Mouse (Mus musculus): ENCODE results near the gene Timm17b. TPM values are rescaled to one million over a fixed set of nuclear protein-coding genes. Genes with fewer than 3 reads are reported as not detected.
A peak's percentile ranks its signal among the peaks of the same experiment; 100 is the strongest.

Gene Timm17b
- polyA plus RNA-seq (2014; fragmentation: Nextera tagmentation; extraction: Ambion mirVana): 132 and 159 TPM in 2 replicates

DNA sequence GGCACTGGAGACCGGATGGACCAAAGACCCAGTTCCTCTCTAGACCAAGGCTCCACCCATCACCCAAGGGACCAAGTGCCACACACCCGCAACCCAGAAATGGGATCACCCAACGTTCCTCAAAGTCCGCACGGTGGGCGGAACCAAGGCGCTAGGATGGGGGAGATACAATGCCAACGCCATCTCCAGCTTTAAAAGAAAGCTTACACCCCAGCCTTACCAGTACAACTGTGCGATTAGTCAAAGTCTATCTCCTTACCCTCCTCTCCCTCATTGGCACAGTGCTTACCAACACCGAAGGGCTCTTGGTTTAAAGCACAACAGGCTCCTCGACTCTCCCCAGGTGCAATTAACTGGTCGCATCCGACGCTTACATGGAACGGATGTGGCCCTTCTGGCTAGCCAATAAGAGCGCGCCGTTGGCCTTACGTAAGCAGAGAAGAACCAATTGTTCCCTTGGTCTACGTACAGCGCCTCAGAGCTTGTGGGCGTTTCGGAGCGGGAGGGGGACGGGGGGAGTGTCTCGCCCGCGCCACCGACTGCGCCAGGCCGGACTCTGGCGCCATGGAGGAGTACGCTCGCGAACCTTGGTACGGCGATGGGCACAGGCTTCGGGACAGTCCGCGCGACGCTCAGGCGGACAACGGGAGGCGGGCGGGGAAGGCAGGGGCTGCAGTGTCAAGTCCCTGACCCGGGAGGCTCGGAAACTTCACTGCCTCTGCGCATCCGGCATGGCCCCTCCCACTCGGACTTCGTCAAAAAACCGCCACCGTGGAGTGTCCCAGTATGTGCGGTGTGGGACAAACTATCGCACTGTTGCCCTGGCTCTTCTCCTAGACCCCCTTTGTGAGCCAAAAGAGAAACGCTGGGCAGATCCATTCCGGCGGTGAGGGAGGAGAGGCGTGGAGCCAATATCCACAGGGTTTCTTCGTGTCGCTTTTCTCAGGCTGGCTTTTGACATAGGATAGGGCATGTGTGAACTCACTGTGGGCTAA lies at the start of gene Timm17b, which contains the start of gene Pqbp1:
Timm17b (plus strand) TSS at position 478 of the 995 bp plus-strand sequence.
Pqbp1 (minus strand) TSS at position 390 of the 995 bp plus-strand sequence.
- ATAC-seq (ENCODE audit: insufficient number of reproducible peaks, insufficient read depth, low FRiP score, low read depth): peak; percentile 95
- H3K27ac ChIP-seq (replicated peaks in 1 of 2; ENCODE audit: control insufficient read depth in 1 of 2, insufficient read depth in 1 of 2, low read depth in 2 of 2, low read length in 2 of 2): peak within 1 kb of the TSS; percentile 82 to 91
- H3K4me2 ChIP-seq (ENCODE audit: low read length): peak within 1 kb of the TSS; percentile 64
- 14% methylated on average over 62 of the region's 62 CpGs for WGBS
- H3K4me1 ChIP-seq (ENCODE audit: control insufficient read depth in 2 of 2, insufficient read depth in 2 of 2, low read length in 2 of 2): peaks cover 0 to 7% of the 10 kb centered on the region in 2 experiments; a peak in 1 of 4 replicates
- peak within 1 kb of the TSS; percentile 49 to 85 for H3K4me3 ChIP-seq (ENCODE audit: control insufficient read depth in 1 of 2, insufficient read depth in 1 of 2, low read depth in 1 of 2, low read length in 2 of 2)
- H3K36me3 ChIP-seq (ENCODE audit: control insufficient read depth, insufficient read depth, low read length): peaks cover 30% of the 10 kb centered on the region
- H3K9me3 ChIP-seq (ENCODE audit: control insufficient read depth, low read length): no peaks in the 10 kb centered on the region
- H3K27me3 ChIP-seq (ENCODE audit: control insufficient read depth, insufficient read depth, low read length): no peaks in the 10 kb centered on the region
- peak within 1 kb of the TSS; percentile 76 for H3K9ac ChIP-seq (ENCODE audit: low read length)

DNA sequence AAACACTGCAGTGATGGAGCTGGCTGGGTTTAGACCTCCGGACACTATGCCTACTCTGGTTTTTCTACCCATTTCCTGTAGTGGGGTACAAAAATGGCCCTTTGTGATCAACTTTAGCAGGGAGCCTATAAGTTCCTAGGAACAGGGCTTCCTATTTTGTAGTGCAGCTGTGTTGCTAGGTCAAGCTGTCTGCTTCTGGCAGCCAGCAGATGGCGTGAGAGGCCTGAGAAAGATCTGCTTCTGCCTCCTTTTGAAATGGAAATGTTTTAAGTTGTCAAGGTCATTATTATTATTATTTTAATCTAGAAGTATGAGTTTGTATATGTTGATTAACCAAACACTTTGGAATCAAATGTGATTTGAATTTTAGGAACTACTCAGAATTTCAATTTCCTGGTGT lies 44.6 kb upstream of the Timm17b start:
- ATAC-seq (ENCODE audit: insufficient number of reproducible peaks, insufficient read depth, low FRiP score, low read depth): no peak
- no peak overlapping the region for H3K27ac ChIP-seq (replicated peaks in 1 of 2; ENCODE audit: control insufficient read depth in 1 of 2, insufficient read depth in 1 of 2, low read depth in 2 of 2, low read length in 2 of 2)
- H3K36me3 ChIP-seq (ENCODE audit: control insufficient read depth, insufficient read depth, low read length): peaks cover 16% of the 10 kb centered on the region; the same call in 1 of the 2 replicates

DNA sequence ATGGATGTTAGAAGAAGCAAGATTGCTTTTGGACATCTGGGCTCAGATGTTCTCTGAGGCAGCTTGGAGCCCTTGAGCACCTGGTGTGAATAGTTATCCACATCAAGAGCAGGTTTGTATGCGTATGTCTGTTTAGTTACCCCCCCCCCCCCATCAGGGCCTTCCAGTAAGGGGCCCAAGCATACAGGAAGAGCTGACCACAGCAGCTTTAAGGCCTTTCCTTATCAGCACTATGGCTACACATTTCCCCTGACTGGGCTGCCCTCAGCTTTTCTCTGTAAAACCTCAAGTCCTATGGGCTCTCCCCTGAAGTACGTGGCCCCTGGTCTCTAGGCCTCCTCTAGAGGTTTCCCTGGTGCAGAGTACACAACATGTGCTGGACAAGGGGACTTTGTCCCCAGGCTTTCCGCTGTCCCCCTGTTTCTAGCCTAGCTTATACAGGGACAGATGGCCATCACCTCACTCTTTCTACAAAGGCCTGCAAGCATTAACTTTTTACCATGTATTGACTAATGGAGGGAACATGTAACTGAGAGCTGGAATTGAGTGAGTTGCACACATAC lies 39.9 kb upstream of the Timm17b start:
- H3K27ac ChIP-seq (replicated peaks in 1 of 2; ENCODE audit: control insufficient read depth in 1 of 2, insufficient read depth in 1 of 2, low read depth in 2 of 2, low read length in 2 of 2): no peak overlapping the region
- 67% methylated on average over 3 of the region's 3 CpGs for WGBS

More for the DNA sequence above, 44.6 kb upstream of the Timm17b start:
- H3K9me3 ChIP-seq (ENCODE audit: control insufficient read depth, low read length): no peaks in the 10 kb centered on the region
- no peaks in the 10 kb centered on the region for H3K27me3 ChIP-seq (ENCODE audit: control insufficient read depth, insufficient read depth, low read length)
- no peak overlapping the region for H3K4me3 ChIP-seq (ENCODE audit: control insufficient read depth in 1 of 2, insufficient read depth in 1 of 2, low read depth in 1 of 2, low read length in 2 of 2)
- no peak overlapping the region for H3K9ac ChIP-seq (ENCODE audit: low read length)
- WGBS: 41% methylated on average over 2 of the region's 2 CpGs
- no peak overlapping the region for H3K4me2 ChIP-seq (ENCODE audit: low read length)
- no peaks in the 10 kb centered on the region for H3K4me1 ChIP-seq (ENCODE audit: control insufficient read depth in 2 of 2, insufficient read depth in 2 of 2, low read length in 2 of 2)

DNA sequence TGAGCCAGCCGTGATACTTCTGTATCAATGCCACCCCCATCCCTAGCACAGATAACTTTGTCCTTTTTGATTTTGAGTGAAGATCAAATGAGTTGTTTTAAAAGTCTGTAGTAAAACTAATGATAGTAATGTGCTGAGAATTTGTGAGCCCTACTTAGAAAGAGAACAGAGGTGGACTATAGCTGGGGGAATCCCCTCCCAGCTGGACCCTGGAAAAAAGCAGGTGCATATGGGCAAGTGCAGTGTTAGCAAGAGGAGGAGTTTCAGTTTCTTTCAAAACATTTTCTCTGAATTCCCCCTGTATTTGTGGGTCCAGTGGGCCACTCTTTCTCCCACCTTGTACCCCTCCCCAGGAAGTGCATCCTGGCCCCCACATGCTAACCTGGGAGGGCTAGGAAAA lies 36.0 kb upstream of the Timm17b start:
- Histone ChIP-seq H3K9me3 (ENCODE audit: control insufficient read depth, low read length) (no peaks in the 10 kb centered on the region), H3K4me2 (ENCODE audit: low read length) (no peak overlapping the region), H3K27ac (replicated peaks in 1 of 2; ENCODE audit: control insufficient read depth in 1 of 2, insufficient read depth in 1 of 2, low read depth in 2 of 2, low read length in 2 of 2) (no peak overlapping the region), H3K4me1 (ENCODE audit: control insufficient read depth in 2 of 2, insufficient read depth in 2 of 2, low read length in 2 of 2) (peaks cover 0 to 2% of the 10 kb centered on the region in 2 experiments; a peak in 1 of 4 replicates), H3K36me3 (ENCODE audit: control insufficient read depth, insufficient read depth, low read length) (peaks cover 13% of the 10 kb centered on the region; the same call in 1 of the 2 replicates), H3K4me3 (ENCODE audit: control insufficient read depth in 1 of 2, insufficient read depth in 1 of 2, low read depth in 1 of 2, low read length in 2 of 2) (no peak overlapping the region), H3K9ac (ENCODE audit: low read length) (no peak overlapping the region), H3K27me3 (ENCODE audit: control insufficient read depth, insufficient read depth, low read length) (no peaks in the 10 kb centered on the region)
- ATAC-seq (ENCODE audit: insufficient number of reproducible peaks, insufficient read depth, low FRiP score, low read depth): no peak
- WGBS: 84% methylated on average over 1 of the region's 1 CpGs

More for the DNA sequence above, 39.9 kb upstream of the Timm17b start:
- H3K27me3 ChIP-seq (ENCODE audit: control insufficient read depth, insufficient read depth, low read length): no peaks in the 10 kb centered on the region
- no peak overlapping the region for H3K4me3 ChIP-seq (ENCODE audit: control insufficient read depth in 1 of 2, insufficient read depth in 1 of 2, low read depth in 1 of 2, low read length in 2 of 2)
- H3K9ac ChIP-seq (ENCODE audit: low read length): no peak overlapping the region
- H3K36me3 ChIP-seq (ENCODE audit: control insufficient read depth, insufficient read depth, low read length): peaks cover 14% of the 10 kb centered on the region; the same call in 1 of the 2 replicates
- no peak for ATAC-seq (ENCODE audit: insufficient number of reproducible peaks, insufficient read depth, low FRiP score, low read depth)
- H3K4me1 ChIP-seq (ENCODE audit: control insufficient read depth in 2 of 2, insufficient read depth in 2 of 2, low read length in 2 of 2): no peaks in the 10 kb centered on the region
- no peaks in the 10 kb centered on the region for H3K9me3 ChIP-seq (ENCODE audit: control insufficient read depth, low read length)
- no peak overlapping the region for H3K4me2 ChIP-seq (ENCODE audit: low read length)

DNA sequence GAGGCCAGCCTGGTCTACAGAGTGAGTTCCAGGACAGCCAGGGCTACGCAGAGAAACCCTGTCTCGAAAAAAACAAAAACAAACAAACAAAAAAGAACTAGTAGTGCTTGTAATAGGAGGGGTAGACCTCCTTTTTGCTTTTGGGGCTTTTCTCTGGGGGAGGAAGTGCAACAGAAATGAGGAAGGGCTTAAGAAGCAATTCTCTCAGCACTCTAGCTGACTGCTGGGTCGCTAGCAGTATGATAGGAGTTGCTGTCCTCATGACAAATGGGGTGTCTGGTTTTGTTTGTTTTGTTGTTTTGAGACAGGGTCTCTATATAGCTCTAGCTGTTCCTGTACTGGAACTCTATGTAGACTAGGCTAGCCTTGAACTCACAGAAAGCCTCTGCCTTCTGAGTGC lies 34.6 kb upstream of the Timm17b start:
- Histone ChIP-seq H3K36me3 (ENCODE audit: control insufficient read depth, insufficient read depth, low read length) (peaks cover 12% of the 10 kb centered on the region; the same call in 1 of the 2 replicates), H3K9me3 (ENCODE audit: control insufficient read depth, low read length) (no peaks in the 10 kb centered on the region), H3K27me3 (ENCODE audit: control insufficient read depth, insufficient read depth, low read length) (no peaks in the 10 kb centered on the region), H3K27ac (replicated peaks in 1 of 2; ENCODE audit: control insufficient read depth in 1 of 2, insufficient read depth in 1 of 2, low read depth in 2 of 2, low read length in 2 of 2) (no peak overlapping the region), H3K4me1 (ENCODE audit: control insufficient read depth in 2 of 2, insufficient read depth in 2 of 2, low read length in 2 of 2) (peaks cover 0 to 2% of the 10 kb centered on the region in 2 experiments; a peak in 1 of 4 replicates), H3K4me3 (ENCODE audit: control insufficient read depth in 1 of 2, insufficient read depth in 1 of 2, low read depth in 1 of 2, low read length in 2 of 2) (no peak overlapping the region), H3K4me2 (ENCODE audit: low read length) (no peak overlapping the region), H3K9ac (ENCODE audit: low read length) (no peak overlapping the region)
- ATAC-seq (ENCODE audit: insufficient number of reproducible peaks, insufficient read depth, low FRiP score, low read depth): no peak
- WGBS: 65% methylated on average over 3 of the region's 3 CpGs

DNA sequence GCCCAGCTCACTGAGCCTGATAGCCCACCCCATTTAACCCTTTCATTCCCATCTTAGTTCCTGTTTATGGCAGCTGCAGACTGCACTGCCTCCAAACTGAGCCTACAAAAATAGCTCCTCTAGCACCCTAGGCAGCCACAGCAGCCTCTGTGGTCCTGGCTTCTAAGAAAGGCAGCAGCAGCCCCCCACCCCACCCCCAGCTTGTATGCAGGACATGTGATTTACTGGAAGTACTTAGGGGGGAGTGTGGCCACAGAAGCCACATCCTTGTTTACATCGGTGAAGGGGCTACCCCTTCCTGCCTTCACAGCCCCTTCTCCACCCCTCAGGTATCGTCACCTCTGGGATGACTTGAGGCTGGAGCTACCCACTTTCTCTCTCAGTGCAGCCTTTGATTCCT lies 33.8 kb upstream of the Timm17b start:
- H3K27ac ChIP-seq (replicated peaks in 1 of 2; ENCODE audit: control insufficient read depth in 1 of 2, insufficient read depth in 1 of 2, low read depth in 2 of 2, low read length in 2 of 2): no peak overlapping the region
- no peak overlapping the region for H3K4me3 ChIP-seq (ENCODE audit: control insufficient read depth in 1 of 2, insufficient read depth in 1 of 2, low read depth in 1 of 2, low read length in 2 of 2)
- H3K4me2 ChIP-seq (ENCODE audit: low read length): no peak overlapping the region
- H3K9ac ChIP-seq (ENCODE audit: low read length): no peak overlapping the region
- peaks cover 10% of the 10 kb centered on the region; the same call in 1 of the 2 replicates for H3K36me3 ChIP-seq (ENCODE audit: control insufficient read depth, insufficient read depth, low read length)
- WGBS: 59% methylated on average over 2 of the region's 2 CpGs
- peaks cover 0 to 2% of the 10 kb centered on the region in 2 experiments; a peak in 1 of 4 replicates for H3K4me1 ChIP-seq (ENCODE audit: control insufficient read depth in 2 of 2, insufficient read depth in 2 of 2, low read length in 2 of 2)
- no peaks in the 10 kb centered on the region for H3K9me3 ChIP-seq (ENCODE audit: control insufficient read depth, low read length)
- no peak for ATAC-seq (ENCODE audit: insufficient number of reproducible peaks, insufficient read depth, low FRiP score, low read depth)
- no peaks in the 10 kb centered on the region for H3K27me3 ChIP-seq (ENCODE audit: control insufficient read depth, insufficient read depth, low read length)

DNA sequence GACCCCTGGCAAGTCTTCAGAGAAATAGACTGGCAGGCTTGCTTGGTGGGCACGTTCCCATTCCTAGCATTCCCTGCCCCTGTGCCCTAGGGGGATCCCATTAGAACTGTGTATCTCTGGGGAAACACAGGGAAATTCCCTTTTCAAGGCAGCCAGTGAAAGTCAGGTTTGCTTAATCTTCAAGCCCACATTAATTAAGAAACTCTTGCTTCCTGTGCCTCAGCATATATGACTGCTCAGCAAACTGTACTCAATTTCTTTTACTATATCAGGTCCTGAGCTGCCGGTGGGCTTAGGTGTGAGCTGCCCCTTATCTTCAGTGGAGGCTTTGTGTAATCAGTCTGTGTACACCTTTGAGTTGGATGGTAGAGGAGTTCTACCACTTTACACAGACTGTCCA lies 33.4 kb upstream of the Timm17b start:
- H3K36me3 ChIP-seq (ENCODE audit: control insufficient read depth, insufficient read depth, low read length): peaks cover 10% of the 10 kb centered on the region; the same call in 1 of the 2 replicates
- WGBS: 63% methylated on average over 2 of the region's 2 CpGs
- H3K27ac ChIP-seq (replicated peaks in 1 of 2; ENCODE audit: control insufficient read depth in 1 of 2, insufficient read depth in 1 of 2, low read depth in 2 of 2, low read length in 2 of 2): no peak overlapping the region
- no peak overlapping the region for H3K9ac ChIP-seq (ENCODE audit: low read length)
- no peaks in the 10 kb centered on the region for H3K27me3 ChIP-seq (ENCODE audit: control insufficient read depth, insufficient read depth, low read length)
- no peak overlapping the region for H3K4me3 ChIP-seq (ENCODE audit: control insufficient read depth in 1 of 2, insufficient read depth in 1 of 2, low read depth in 1 of 2, low read length in 2 of 2)
- no peak overlapping the region for H3K4me2 ChIP-seq (ENCODE audit: low read length)
- no peak for ATAC-seq (ENCODE audit: insufficient number of reproducible peaks, insufficient read depth, low FRiP score, low read depth)
- peaks cover 0 to 2% of the 10 kb centered on the region in 2 experiments; a peak in 1 of 4 replicates for H3K4me1 ChIP-seq (ENCODE audit: control insufficient read depth in 2 of 2, insufficient read depth in 2 of 2, low read length in 2 of 2)
- H3K9me3 ChIP-seq (ENCODE audit: control insufficient read depth, low read length): no peaks in the 10 kb centered on the region
